Mouse (Mus musculus) frontal cortex, postnatal 25 days (tissue): ENCODE measurements around the gene Fos.

Experiments
- DNase-seq, 2 experiments: peaks; one replicate each; pipeline ENCODE4 v3.0.0; 2022; ENCODE audit warnings: low spot score in 2 of 2

Fos gene

DNA sequence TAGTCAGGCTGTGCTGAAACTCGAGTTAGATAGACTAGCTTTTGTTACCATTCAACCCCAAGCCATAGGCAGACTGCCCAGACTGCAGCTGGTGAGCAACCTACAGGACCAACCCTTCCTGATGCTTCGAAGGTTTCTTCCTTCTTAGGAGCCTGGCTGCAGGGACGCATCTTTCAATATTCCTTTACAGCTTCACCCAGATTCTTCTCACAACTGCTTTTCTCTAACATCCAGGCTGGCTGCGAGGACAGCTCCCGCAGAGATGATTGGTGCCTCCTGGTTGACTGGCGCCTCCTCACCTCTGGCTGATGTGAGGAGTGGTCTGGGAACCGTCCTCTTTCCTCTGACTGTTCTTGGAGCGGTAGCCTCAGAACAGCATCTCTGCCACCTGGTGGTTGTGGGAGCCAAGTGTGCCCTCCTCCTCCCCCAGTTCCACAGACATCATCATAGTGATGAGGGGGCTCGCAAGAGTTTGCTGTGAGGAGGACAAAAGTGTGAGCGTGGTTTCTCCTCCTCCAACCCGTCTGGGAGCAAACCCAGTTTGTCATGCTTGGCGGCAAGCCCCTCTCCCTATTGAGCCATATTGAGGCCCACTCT is 14.0 kb downstream of the Fos start:
- peak; percentile 56 to 71 for DNase-seq

GRCm38 (mm10) chr12:85489232-85489886 is 15.7 kb downstream of the Fos start:
- DNase-seq, result no peak

DNA sequence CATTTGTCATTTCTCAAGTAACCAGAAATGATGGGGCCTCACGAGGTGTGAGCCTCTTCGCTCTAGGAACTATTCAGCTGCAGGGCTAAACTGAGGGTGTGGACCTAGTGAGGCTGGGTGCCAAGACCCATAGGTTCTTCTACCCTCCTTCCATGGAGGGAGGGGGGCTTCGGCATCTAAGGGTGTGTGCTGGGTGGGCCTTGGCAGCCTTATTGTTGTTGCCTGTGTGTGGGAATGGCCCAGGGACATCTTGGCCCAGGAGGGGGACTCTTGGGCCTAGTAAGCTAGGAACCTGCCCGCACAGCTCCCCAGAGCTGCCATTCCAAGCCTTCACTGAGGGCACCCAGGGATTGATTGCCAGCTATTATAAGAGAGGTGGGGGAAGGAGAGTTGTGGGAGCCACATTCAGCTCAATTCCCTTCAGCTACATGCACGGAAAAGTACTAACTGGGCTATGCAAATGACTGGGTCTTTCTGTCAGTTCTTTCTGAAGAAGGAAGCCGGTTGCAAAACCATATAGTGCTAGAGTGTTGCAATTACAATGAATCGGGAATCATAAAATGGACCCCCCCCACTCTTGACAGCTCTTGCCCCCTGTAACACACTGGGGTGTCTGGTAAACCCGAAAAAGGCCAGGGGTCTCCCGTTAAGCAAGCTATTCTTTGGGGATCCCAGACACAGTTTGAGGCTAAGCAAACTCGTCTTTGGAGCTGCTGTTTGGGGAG is 16.6 kb downstream of the Fos start:
- DNase-seq, result no peak

DNA sequence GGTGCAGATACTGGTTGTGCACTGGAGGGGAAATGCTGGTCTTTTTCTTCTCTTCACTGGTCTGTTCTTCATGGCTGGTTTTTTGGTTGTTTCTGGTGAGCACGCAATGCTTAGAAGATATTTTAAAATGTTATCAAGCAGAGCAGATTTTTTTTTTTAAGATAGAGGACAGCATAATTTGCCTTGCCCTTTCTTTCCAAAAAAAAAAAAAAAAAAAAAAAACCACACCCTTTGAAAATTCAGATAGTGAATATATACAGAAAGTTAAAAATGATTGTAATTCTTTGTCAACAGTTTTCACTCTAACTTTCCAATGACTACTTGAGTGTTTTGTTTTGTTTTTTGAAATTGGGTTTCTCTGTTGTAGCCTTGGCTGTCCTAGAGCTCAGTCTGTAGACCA is 17.3 kb downstream of the Fos start:
- DNase-seq, result no peak

- peak in 1 of 2 experiments; percentile 53 for DNase-seq
Observed at GRCm38 (mm10) chr12:85492084-85492645, 18.5 kb downstream of the Fos start.

GRCm38 (mm10) chr12:85496336-85496735 is 22.6 kb downstream of the Fos start:
- no peak for DNase-seq

GRCm38 (mm10) chr12:85496755-85497154 is 23.1 kb downstream of the Fos start:
- DNase-seq, result peak; percentile 69 to 70

GRCm38 (mm10) chr12:85497310-85498135 is 23.8 kb downstream of the Fos start:
- DNase-seq, result no peak

GRCm38 (mm10) chr12:85499001-85499400 is 25.3 kb downstream of the Fos start:
- no peak for DNase-seq

DNA sequence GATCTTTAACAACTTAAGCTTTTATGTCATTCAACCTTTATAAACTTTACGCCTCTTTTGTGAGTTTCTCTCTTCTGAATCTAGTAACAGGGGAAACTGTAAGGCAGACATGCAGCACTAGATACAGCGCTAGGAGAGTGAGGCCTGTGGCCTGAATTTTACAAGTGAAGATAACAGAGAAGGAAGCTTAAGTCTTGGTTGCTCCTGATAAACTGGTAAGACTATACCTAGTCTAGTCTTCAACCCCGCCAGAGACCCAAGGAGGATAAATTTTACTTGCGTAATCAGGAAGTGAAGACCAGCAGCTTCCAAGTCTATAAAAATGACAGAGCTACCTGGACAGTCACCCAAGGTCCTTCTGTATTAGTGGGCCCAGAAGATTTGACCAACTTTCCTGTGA is 29.0 kb downstream of the Fos start:
- no peak for DNase-seq

GRCm38 (mm10) chr12:85508235-85508634 is 34.5 kb downstream of the Fos start:
- DNase-seq, result no peak

- no peak for DNase-seq
Observed at GRCm38 (mm10) chr12:85510013-85510412, 36.3 kb downstream of the Fos start.

DNA sequence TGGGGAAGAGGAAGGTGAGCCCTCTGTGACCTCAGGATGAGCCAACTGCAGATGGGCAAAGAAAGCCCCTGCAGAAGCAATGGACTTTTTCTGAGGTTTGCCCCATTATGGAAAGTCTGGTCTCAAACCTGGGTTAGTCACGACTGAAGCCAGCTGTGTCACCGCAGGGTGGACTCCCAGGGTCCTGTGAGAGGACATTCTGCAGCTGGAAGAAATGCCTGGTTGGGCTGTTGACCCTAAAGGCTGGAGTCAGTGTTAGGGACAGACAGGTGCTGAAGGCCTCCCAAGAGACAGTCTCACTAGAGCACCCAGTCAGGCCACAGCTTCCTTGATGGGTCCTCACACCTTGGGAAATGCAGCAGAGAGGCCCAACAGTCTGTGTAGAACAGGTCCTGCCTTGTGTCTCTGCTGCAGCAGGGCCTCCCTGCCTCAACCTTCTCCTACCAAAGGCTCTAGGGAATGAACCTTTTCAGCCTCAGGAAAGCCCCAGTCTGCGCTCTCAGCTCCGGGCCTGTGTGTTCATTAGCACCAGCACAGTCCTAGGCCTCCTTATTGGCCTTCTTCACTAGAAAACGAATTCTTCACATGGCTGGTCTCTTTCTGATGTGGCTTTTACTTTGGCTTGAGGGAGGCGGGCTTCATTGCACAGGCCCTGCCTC is 40.2 kb downstream of the Fos start:
- DNase-seq, result no peak

DNA sequence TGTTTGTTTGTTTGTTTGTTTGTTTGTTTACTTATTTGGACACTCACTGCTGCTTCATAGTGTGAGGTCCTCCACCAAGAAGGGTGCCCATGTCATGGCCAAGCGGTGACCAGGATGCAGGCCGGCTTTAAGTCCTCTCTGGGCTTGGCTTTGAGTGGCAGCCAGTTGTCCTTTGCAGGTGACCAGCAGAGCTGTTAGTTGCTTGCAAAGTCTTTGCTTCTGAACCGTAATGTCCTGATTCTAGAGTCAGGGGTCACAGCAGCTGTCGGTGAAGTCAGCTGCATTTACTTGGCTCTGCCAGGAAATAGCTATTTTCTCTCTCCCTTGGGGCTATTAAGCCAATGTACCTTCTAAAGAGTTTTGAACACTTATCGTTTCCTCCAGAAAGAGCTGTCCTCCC is 41.3 kb downstream of the Fos start:
- no peak for DNase-seq

DNA sequence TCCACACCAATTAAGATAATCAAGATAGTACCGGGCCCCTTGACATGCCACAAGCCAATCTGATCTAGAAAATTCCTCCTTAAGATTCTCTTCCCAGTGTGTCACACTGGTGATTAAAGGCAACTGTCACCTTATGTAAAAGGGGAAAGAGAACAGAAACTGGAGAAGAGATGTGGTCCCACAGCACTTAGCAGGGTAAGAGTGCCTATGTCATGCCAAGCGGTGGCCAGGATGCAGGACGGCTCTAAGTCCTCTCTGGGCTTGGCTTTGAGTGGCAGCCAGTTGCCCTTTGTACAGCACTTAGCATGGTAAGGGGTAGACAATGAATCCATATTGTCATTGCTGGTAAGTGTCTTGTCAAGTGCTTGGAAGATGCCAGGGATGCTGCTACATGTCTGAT is 42.2 kb downstream of the Fos start:
- no peak for DNase-seq

DNA sequence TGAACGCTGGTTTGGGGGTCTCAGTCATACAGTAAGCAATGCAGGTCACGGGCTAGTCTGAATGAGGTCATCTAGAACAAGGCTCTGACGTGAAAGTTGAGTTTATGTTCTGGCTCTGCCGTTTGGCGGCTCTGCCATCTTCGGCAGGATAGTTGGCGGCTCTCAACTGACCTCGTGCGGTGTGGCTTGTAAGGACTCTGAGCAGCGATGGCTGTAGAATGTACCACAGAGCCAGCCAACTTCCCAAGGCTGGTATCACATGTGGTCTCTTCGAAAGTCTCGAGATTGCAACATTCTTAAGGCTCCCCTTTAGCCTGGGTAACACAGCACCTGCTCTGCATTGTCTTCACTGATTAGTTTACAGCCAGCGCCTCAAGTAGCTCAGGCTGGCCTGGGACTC is 43.6 kb downstream of the Fos start:
- no peak for DNase-seq

- DNase-seq, result no peak
Observed at GRCm38 (mm10) chr12:85518009-85518408, 44.3 kb downstream of the Fos start.

GRCm38 (mm10) chr12:85519553-85519952 is 45.9 kb downstream of the Fos start:
- no peak for DNase-seq

DNA sequence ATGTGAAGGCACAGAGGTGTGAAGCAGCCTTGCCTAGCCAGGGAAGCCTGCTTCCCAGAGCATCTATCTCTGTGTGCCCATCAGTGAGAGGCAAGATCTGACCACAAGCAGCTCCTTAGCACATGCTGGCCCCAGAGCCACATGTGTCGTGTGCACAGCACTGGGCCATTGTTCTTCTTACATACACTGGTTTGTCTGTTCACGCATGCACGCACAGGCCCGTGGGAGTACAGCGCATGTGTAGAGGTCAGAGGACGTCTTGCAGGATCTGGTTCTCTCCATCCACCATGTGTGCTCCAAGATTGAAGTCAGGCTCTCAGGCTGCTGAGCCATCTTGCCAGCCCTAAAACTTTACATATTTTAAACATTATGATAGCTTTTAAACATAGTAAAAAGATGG is 47.4 kb downstream of the Fos start:
- no peak for DNase-seq

DNA sequence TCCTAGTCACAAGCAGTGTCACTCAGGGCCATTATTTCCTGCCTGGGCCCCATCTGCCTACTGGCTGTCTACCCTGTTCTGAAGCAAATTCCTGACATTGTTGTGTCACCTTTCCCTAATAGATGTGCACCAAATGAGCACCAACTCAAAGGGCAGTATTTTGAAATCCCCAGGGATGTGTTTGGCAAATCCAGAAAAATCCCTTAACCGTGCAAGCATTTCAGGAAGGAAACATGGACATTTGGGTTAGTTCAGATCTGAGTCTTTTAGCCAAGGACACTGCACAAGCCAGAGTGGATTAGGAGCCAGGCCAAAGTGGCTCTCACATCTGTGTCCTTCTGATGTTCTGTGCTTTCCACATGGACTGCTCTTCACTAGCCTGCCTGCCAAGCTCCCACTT is 48.0 kb downstream of the Fos start:
- DNase-seq, result no peak

DNA sequence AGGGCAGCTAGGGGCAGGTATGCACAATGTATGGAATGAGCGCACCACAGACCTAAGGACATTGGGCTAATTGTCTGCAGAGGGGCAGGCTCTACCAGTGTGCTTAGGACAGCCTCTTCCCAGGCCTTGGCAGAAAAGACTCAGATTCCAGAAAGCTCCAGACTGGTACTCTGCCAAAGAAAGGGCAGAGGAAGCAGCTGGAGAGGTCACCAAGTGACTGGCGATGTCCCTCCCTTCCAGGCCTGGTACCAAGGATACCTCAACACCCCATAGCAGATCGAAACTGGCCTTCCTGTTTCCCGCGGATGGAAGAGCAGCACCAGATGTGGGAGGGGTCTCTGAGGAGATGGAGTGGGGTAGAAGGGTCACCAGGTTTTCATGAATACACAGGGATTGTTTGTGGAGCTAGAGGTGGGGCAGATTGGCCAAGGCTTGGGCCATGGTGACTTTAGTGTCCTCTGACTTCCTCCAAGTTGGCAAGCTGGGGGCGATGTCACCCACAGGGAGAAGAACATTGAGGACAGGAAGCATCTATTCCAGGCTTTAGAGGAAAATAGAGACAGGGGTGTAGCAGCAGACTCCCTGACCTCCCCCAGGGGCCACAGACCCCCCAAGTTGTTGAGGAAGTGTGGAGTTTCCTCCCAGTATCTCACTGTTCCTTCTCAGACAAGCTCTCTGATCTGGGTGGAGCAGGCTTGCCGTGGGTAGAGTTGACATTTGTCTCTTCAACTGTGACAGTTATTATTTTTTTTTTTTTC is 49.1 kb downstream of the Fos start:
- no peak for DNase-seq
